ENCODE assay signal across 10 mouse cellular contexts in the genomic region with DNA sequence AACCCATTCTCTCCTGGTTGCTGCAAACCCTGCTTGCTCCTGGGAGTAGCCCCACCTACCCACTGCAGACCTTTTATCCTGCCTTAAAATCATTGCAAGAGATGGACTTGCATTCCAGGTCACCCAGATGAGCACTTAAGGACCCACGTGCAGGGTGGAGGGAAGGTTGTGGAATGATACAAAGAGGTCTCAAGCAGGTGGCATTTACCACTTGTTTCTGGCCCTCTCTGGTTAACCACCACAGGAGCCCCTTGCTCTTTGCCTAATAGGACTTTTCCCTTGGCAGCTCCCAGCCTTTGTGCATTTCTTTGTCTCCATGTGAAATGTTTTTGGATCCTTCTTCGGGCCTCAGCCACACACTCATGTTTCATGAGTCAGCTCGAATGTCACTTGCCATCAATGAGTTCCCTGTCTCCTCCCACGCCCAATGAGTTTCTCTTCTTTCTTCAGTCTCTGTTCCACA. TPM values are rescaled to one million over a fixed set of nuclear protein-coding genes. Genes with fewer than 3 reads are reported as not detected.
A peak's percentile ranks its signal among the peaks of the same experiment; 100 is the strongest.
DNase-seq lines count a peak whose midpoint lies in the region; ATAC-seq lines count a peak whose summit lies in the region.
"Had no signal": no experiment of that assay in that cellular context is flagged by ENCODE, and none has a peak within 500 bp of the region (broad histone marks: within the 10 kb centered on the region; RNA-seq: fewer than 3 reads in every experiment).

No protein-coding gene starts in this region.

- no peak overlapping the region for H3K4me2 ChIP-seq in hindbrain, embryonic 13.5 days
- H3K4me2 ChIP-seq: lung, embryonic 15.5 days; neural tube, embryonic 13.5 days had no signal

- H3K27me3 ChIP-seq in hindbrain, embryonic 10.5 days (ENCODE audit: insufficient read depth, poor library complexity, severe bottlenecking): no peaks in the 10 kb centered on the region
- H3K27me3 ChIP-seq in hindbrain, embryonic 13.5 days: no peaks in the 10 kb centered on the region
- H3K27me3 ChIP-seq in limb, embryonic 10.5 days (ENCODE audit: low read depth, poor library complexity, severe bottlenecking): no peaks in the 10 kb centered on the region
- H3K27me3 ChIP-seq: lung, embryonic 15.5 days; neural tube, embryonic 13.5 days had no signal

- 37% methylated on average over 4 of the region's 4 CpGs for WGBS in hindbrain, embryonic 10.5 days
- WGBS in hindbrain, embryonic 13.5 days: 43% methylated on average over 4 of the region's 4 CpGs
- 45% methylated on average over 4 of the region's 4 CpGs for WGBS in limb, embryonic 10.5 days

- ATAC-seq in hindbrain, embryonic 13.5 days (ENCODE audit: low FRiP score): no peak

- DNase-seq in hindbrain, embryonic 10.5 days (ENCODE audit: low spot score): no peak
- DNase-seq in 416B (ENCODE audit: low read depth): peak; percentile 64
- DNase-seq in brain, adult 2 months (ENCODE audit: low read depth, low spot score): peak; percentile 74
- DNase-seq in limb, embryonic 10.5 days (ENCODE audit: low spot score): no peak
- no peak for DNase-seq in ovary, postnatal 36 days (ENCODE audit: low spot score)
- DNase-seq in layer of hippocampus, adult 11-12 months (ENCODE audit: low spot score): no peak
- no peak for DNase-seq in thymus, postnatal 36 days

- peaks cover 11% of the 10 kb centered on the region for H3K4me1 ChIP-seq in hindbrain, embryonic 10.5 days (replicated peaks)
- no peaks in the 10 kb centered on the region for H3K4me1 ChIP-seq in hindbrain, embryonic 13.5 days (replicated peaks)
- H3K4me1 ChIP-seq in limb, embryonic 10.5 days: peaks cover 21% of the 10 kb centered on the region
- H3K4me1 ChIP-seq: lung, embryonic 15.5 days had no signal

- H3K4me3 ChIP-seq in hindbrain, embryonic 10.5 days: no peak overlapping the region
- no peak overlapping the region for H3K4me3 ChIP-seq in hindbrain, embryonic 13.5 days
- no peak overlapping the region for H3K4me3 ChIP-seq in limb, embryonic 10.5 days
- H3K4me3 ChIP-seq: lung, embryonic 15.5 days; neural tube, embryonic 13.5 days had no signal

- H3K36me3 ChIP-seq in hindbrain, embryonic 10.5 days: no peaks in the 10 kb centered on the region
- no peaks in the 10 kb centered on the region for H3K36me3 ChIP-seq in hindbrain, embryonic 13.5 days
- no peaks in the 10 kb centered on the region for H3K36me3 ChIP-seq in limb, embryonic 10.5 days
- H3K36me3 ChIP-seq: lung, embryonic 15.5 days; neural tube, embryonic 13.5 days had no signal

- no peak overlapping the region for H3K9ac ChIP-seq in hindbrain, embryonic 13.5 days
- H3K9ac ChIP-seq: lung, embryonic 15.5 days; neural tube, embryonic 13.5 days had no signal

- peak overlapping the region; percentile 71 for H3K27ac ChIP-seq in hindbrain, embryonic 10.5 days
- H3K27ac ChIP-seq in hindbrain, embryonic 13.5 days: no peak overlapping the region
- H3K27ac ChIP-seq in limb, embryonic 10.5 days: peak overlapping the region; percentile 61; the same call in 1 of the 2 replicates
- H3K27ac ChIP-seq: lung, embryonic 15.5 days; neural tube, embryonic 13.5 days had no signal

- H3K9me3 ChIP-seq in hindbrain, embryonic 10.5 days: no peaks in the 10 kb centered on the region
- no peaks in the 10 kb centered on the region for H3K9me3 ChIP-seq in hindbrain, embryonic 13.5 days
- H3K9me3 ChIP-seq in limb, embryonic 10.5 days (replicated peaks): no peaks in the 10 kb centered on the region
- H3K9me3 ChIP-seq: lung, embryonic 15.5 days; neural tube, embryonic 13.5 days had no signal

RNA-seq across cellular contexts. Expression of gene Pcdh7, which starts 39.7 kb away (rescaled TPM):
- polyA plus RNA-seq in hindbrain, embryonic 10.5 days (2016; fragmentation: Nextera tagmentation; extraction: Ambion mirVana): 4.2 and 6.3 TPM in 2 replicates
- polyA plus RNA-seq in hindbrain, embryonic 13.5 days (2015; fragmentation: Nextera tagmentation; extraction: Ambion mirVana): 20.0 and 22.6 TPM in 2 replicates
- polyA plus RNA-seq in limb, embryonic 10.5 days (2016; fragmentation: Nextera tagmentation; extraction: Ambion mirVana): 5.5 and 6.0 TPM in 2 replicates

Comparison
In these comparisons a context has a peak if more than half of its experiments do, and no peak if none do; other contexts are left out.
1. DNase-seq: peak in 416B (single experiment) and brain, adult 2 months (single experiment); none in hindbrain, embryonic 10.5 days (single experiment), limb, embryonic 10.5 days (single experiment), ovary, postnatal 36 days (single experiment), layer of hippocampus, adult 11-12 months (single experiment) and thymus, postnatal 36 days (0 of 2).